Mouse (Mus musculus): ENCODE measurements at regions not wholly inside any gene's neighbourhood (a gene's known extent, or its start where the extent isn't known, plus 50 kb on each side); places are given as distances from the start of the nearest gene placed in this dataset.

GRCm38 (mm10) chr9:34143131-34143795 lies 342.4 kb upstream of the Kirrel3 start:
- no peak for DNase-seq
- Histone ChIP-seq H3K27ac (no peak overlapping the region), H3K4me3 (no peak overlapping the region)
- no peak for TF ChIP-seq CTCF (IDR thresholded peaks at IDR 0.05)
- intact Hi-C loops (cut with DNase I), result no loop called here

GRCm38 (mm10) chr9:34155240-34156019 lies 330.3 kb upstream of the Kirrel3 start:
- no peak overlapping the region for H3K27ac ChIP-seq
- TF ChIP-seq CTCF (IDR thresholded peaks at IDR 0.05), result no peak
- H3K4me3 ChIP-seq, result no peak overlapping the region
- intact Hi-C loops (cut with DNase I), result no loop called here
- DNase-seq, result no peak

DNA sequence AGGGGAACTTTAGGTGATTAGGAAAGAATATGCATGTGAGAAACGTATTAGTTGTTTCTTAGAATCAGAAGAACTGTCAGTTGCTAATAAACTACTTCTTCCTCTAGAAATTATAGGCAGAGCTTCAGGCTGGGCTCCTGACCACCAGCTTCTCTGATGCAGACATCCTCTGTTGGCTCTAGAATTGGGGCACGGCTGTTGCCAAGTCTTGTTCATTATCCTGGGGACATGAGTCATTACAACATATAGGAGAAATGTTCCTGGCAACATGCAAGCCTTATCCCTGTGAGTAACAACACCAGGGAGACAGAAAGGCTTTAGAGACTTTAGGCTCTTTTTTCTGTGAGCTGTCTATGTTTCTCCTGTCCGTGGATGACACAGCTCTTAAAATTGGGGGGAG lies 329.1 kb upstream of the Kirrel3 start:
- no peak for DNase-seq
- Histone ChIP-seq H3K4me3 (no peak overlapping the region), H3K27ac (no peak overlapping the region)
- TF ChIP-seq CTCF (IDR thresholded peaks at IDR 0.05), result no peak
- intact Hi-C loops (cut with DNase I), result no loop called here

GRCm38 (mm10) chr9:34161119-34161518 lies 324.6 kb upstream of the Kirrel3 start:
- TF ChIP-seq CTCF (IDR thresholded peaks at IDR 0.05), result no peak
- no peak overlapping the region for H3K27ac ChIP-seq
- intact Hi-C loops (cut with DNase I), result no loop called here
- no peak overlapping the region for H3K4me3 ChIP-seq
- no peak for DNase-seq

- DNase-seq, result no peak
- Histone ChIP-seq H3K4me3 (no peak overlapping the region), H3K27ac (no peak overlapping the region)
- no peak for TF ChIP-seq CTCF (IDR thresholded peaks at IDR 0.05)
- intact Hi-C loops (cut with DNase I), result no loop called here
These were observed 299.4 kb upstream of the Kirrel3 start for GRCm38 (mm10) chr9:34186314-34186713.

- intact Hi-C loops (cut with DNase I), result no loop called here
- TF ChIP-seq CTCF (IDR thresholded peaks at IDR 0.05), result no peak
- no peak overlapping the region for H3K27ac ChIP-seq
- H3K4me3 ChIP-seq, result no peak overlapping the region
- DNase-seq, result no peak
These were observed 293.2 kb upstream of the Kirrel3 start for GRCm38 (mm10) chr9:34192542-34192941.

DNA sequence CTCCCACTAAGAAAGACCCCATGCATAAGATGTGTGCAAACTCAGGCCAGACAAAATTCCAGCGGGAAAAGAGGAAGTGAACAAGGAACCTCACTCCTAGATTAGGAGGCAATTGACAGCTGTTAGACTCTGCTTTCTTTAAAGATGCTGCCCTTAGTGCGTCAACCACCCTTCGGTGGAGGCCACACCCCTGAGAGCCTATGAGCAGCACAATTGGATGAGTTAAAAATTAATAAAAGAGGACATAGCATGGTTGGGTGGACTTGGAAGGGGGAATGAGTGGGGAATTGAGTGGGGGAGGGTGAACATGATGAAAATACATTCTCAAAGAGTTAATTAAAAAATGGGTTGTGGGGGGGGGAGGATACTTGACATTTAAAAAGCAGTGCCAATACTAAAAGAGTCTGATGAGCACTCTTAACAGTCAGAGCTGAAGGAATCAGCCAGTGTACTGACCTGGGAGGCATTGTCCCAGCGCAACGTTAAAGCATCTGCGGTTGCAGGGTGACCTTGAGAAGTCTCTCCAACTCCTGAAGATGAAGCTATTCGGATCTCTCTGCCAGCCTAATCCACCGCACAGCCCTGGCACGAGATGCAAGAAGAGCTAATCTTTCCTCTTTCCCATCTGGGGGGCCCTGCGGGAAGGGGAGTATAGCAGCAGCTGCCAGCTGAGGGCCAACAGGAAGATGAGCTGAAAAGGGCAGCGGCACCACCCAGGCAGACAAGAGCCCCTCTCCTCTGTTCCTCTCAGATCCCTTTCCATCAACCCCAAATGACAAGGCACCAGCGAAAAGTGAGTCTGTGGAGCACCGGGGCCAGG lies 283.4 kb upstream of the Kirrel3 start:
- Histone ChIP-seq H3K27ac (no peak overlapping the region), H3K4me3 (no peak overlapping the region)
- intact Hi-C loops (cut with DNase I), result no loop called here
- no peak for TF ChIP-seq CTCF (IDR thresholded peaks at IDR 0.05)
- no peak for DNase-seq

DNA sequence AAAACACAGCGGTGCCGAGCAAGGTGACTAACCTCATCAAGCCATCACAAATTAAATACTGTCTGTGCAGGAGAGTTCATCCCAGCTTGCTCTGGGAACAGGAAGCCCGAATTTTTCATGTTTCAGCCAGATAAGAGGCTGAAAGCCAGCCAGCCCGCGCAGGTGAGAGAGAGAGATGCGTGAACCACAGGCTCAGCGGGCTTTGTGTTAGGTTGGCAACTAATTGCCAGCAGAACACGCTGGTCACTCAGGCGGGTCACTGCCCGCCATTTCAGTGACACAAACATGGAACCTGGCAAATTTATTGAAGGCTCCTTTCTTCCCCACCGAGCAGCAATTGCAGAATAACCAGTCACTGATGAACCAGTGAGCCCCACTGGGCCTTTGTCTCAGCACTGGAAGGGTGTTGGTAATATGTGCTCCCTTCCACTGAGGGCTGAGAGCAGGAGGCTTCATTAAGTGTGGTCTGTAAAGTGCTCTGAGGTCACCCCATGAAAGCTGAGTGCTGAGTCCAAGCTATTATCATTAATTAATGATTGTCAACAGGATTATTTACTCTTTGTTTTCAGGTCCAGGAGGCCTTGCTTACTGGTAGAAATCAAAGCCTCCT lies 282.6 kb upstream of the Kirrel3 start:
- no peak for DNase-seq
- H3K4me3 ChIP-seq, result no peak overlapping the region
- intact Hi-C loops (cut with DNase I), result no loop called here
- TF ChIP-seq CTCF (IDR thresholded peaks at IDR 0.05), result no peak
- H3K27ac ChIP-seq, result no peak overlapping the region

DNA sequence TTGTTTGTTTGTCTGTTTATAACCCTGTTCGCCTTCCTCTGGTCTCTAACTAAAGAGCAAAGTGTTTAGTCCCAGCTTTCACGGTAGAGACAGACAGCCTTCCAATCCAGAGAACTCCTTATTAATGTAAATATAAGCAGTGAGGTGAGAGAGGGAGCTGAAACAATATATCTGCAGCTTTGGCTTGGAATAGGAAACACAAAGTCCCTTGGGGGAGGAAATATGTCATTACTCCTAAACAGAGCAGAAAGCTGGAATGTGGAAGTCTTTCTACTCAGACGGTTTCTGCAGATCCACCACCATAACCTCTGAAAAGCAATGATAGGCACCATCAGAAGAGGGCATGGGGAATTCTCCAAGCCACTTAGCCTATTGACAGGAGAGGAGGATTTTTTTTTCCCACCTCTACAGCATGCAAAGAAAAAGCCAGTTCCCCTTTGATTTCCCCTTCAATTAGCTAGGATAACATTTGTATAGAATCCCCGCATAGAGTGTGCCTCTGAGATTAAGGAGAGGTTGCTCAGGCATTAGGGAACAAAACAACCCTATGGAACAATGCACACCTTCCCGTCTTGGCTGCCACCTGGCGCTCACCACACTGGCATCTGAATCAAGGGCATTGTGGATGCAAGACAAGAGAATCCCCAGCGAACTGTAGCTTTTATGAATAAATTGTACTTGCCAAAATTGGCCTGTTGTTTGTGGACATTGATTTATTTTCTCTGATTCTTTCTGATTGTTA lies 281.9 kb upstream of the Kirrel3 start:
- DNase-seq, result no peak
- no peak for TF ChIP-seq CTCF (IDR thresholded peaks at IDR 0.05)
- H3K27ac ChIP-seq, result no peak overlapping the region
- intact Hi-C loops (cut with DNase I), result no loop called here
- no peak overlapping the region for H3K4me3 ChIP-seq

DNA sequence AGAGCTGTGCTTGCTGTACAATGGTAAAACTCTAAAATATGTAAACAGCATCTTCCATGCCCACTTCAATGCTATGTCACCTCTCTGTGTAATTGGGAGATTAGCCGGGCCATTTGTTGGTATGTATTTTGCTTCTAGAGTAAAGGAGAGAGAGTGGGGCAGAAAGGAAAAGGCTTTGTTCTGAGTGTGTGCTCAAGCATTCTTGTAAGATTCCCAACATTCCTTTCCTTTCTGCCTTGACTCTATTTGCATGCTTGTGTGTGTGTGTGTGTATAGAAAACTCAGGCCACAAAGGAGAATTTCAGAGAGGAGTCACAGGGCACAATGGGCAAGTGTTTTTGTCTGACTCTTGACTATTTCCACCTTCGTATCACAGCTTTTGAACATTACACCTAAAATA lies 281.2 kb upstream of the Kirrel3 start:
- intact Hi-C loops (cut with DNase I), result no loop called here
- Histone ChIP-seq H3K4me3 (no peak overlapping the region), H3K27ac (no peak overlapping the region)
- DNase-seq, result no peak
- no peak for TF ChIP-seq CTCF (IDR thresholded peaks at IDR 0.05)

- no peak overlapping the region for H3K27ac ChIP-seq
- DNase-seq, result no peak
- intact Hi-C loops (cut with DNase I), result no loop called here
- TF ChIP-seq CTCF (IDR thresholded peaks at IDR 0.05), result no peak
- H3K4me3 ChIP-seq, result no peak overlapping the region
These were observed 254.1 kb upstream of the Kirrel3 start for GRCm38 (mm10) chr9:34231561-34231960.

DNA sequence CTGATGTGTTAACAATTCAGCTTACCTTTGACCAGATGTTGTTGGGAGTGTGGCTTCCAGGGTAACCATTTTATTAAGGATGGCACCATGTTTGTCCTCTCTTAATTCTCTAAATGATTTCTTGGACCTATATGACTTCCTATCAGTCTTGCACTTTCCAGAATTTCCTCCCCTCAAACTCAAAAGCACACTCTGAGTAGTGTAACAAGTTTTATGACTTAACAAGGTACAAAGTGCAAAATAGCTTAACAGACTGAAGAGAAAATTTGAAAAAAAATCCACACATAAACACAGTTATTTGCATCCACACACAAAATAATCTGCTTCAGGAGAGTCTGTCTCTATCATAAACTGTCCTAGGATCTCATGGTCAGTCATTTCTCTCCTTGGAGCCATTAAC lies 251.0 kb upstream of the Kirrel3 start:
- H3K4me3 ChIP-seq, result no peak overlapping the region
- no peak overlapping the region for H3K27ac ChIP-seq
- intact Hi-C loops (cut with DNase I), result no loop called here
- DNase-seq, result no peak
- TF ChIP-seq CTCF (IDR thresholded peaks at IDR 0.05), result no peak

Data from gastrocnemius, adult 2 months (tissue).